Mouse (Mus musculus): Measurements from ENCODE around the gene Maco1. TPM values are rescaled to one million over a fixed set of nuclear protein-coding genes. Genes with fewer than 3 reads are reported as not detected.

The Maco1 gene
- polyA plus RNA-seq, 1 experiment from 2014 or later = 39.9 TPM

GRCm38 (mm10) chr4:134813406-134814228, 39.5 kb downstream of the Maco1 start:
- Histone ChIP-seq H3K4me2 (no peak overlapping the region), H3K9me3 (no peaks in the 10 kb centered on the region), H3K27ac (no peak overlapping the region), H3K9ac (no peak overlapping the region), H3K36me3 (peaks cover 40% of the 10 kb centered on the region), H3K4me3 (no peak overlapping the region), H3K4me1 (peaks cover 10% of the 10 kb centered on the region), H3K27me3 (no peaks in the 10 kb centered on the region)
- WGBS = 85% methylated on average over 17 of the region's 17 CpGs
- ATAC-seq (ENCODE audit: borderline replicate concordance, extremely low read depth, low FRiP score, low TSS enrichment) = no peak

DNA sequence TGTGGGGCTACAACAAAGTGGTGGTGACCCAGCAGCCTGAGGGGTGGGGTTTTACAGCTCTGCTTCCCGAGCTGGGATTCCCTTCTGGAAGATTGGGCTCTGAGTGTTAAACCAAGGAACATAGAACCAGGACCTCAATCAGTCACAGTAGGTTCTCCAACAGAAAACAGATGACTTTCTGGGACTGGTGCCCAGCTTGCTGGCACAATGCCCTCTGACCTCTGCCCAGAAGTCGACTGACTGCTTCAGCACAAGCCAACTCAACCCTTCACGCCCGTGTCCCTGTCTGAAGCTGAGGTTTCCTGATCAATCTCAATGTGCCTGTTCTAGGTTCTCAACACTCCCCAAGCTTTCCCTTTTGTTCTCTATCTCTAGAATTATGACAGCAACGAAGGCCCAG, 48.4 kb downstream of the Maco1 start:
- Histone ChIP-seq H3K9ac (no peak overlapping the region), H3K27me3 (no peaks in the 10 kb centered on the region), H3K36me3 (peaks cover 57% of the 10 kb centered on the region), H3K27ac (no peak overlapping the region), H3K4me1 (0 out of 2 replicates have a peak, but pooled peaks cover 9% of the 10 kb centered on the region), H3K9me3 (no peaks in the 10 kb centered on the region), H3K4me2 (no peak overlapping the region), H3K4me3 (no peak overlapping the region)
- WGBS = 49% methylated on average over 5 of the region's 5 CpGs
- no peak for ATAC-seq (ENCODE audit: borderline replicate concordance, extremely low read depth, low FRiP score, low TSS enrichment)

DNA sequence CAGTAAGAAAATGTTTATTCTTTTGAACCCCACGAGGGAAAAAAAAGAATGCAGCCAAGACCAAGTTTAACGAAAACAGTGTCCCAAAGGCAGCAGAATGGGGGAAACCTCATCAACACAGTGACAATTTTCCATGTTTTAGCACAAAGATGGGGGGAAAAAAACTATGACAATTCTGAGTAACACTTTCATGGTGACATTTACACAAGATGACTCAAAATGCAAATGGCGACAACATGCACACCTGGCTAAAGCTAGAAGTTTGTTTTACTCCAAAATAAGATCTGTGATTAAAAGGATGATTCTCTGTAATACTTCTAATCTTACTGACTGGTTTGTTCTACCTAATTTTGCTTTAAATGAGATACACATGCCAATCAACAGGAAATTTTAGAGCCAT, 50.4 kb downstream of the Maco1 start:
- H3K27me3 ChIP-seq = no peaks in the 10 kb centered on the region
- no peaks in the 10 kb centered on the region for H3K9me3 ChIP-seq
- peaks cover 42% of the 10 kb centered on the region for H3K36me3 ChIP-seq
- 59% methylated on average over 3 of the region's 3 CpGs for WGBS
- H3K4me3 ChIP-seq = no peak overlapping the region
- no peak for ATAC-seq (ENCODE audit: borderline replicate concordance, extremely low read depth, low FRiP score, low TSS enrichment)
- no peak overlapping the region for H3K27ac ChIP-seq
- H3K9ac ChIP-seq = no peak overlapping the region
- H3K4me1 ChIP-seq = 0 out of 2 replicates have a peak, but pooled peaks cover 10% of the 10 kb centered on the region
- H3K4me2 ChIP-seq = no peak overlapping the region

DNA sequence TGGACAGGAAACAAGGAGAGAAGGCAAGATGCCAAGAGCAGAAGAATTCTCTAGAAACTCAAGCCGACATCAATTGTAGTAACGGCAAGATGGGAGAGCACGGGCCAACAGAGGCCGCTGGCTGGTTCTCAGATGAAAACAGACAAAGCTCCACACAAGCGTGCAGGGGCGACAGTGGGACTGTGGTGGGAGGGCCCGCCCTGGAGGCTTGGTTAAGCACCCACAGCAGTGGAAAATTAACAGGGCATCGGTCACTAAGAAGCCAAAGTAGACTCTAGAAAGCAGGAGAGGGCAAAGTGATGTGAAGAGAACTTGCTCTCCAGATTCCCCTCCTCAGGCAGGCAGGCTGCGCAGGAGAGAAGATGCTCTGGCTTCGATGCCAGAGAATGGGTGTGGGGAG, 51.0 kb downstream of the Maco1 start:
- WGBS = 84% methylated on average over 10 of the region's 10 CpGs
- ATAC-seq (ENCODE audit: borderline replicate concordance, extremely low read depth, low FRiP score, low TSS enrichment) = no peak
- H3K27me3 ChIP-seq = no peaks in the 10 kb centered on the region
- H3K4me1 ChIP-seq = peaks cover 16% of the 10 kb centered on the region
- H3K36me3 ChIP-seq = peaks cover 42% of the 10 kb centered on the region
- H3K9me3 ChIP-seq = no peaks in the 10 kb centered on the region
- no peak overlapping the region for H3K27ac ChIP-seq
- H3K4me2 ChIP-seq = no peak overlapping the region
- no peak overlapping the region for H3K9ac ChIP-seq
- no peak overlapping the region for H3K4me3 ChIP-seq

DNA sequence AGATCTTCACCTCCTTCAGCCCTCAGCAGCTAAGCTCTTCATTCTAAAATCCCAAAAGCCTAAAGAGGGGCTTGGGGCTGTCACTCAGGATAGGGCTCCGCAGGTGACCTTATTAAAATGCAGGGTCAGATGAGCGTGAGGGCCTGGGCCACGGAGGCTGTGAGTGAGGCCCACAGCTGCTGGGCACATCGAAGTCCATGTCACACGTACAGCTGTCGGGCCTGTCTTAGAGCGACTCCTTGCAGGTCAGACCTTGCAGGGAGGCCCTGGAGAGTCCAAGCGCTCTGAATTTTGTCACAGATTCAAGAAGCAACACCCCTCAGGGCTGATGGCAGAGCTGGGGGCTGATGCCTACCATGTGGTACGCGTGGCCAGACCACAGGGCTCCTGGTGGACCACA, 52.5 kb downstream of the Maco1 start:
- H3K27ac ChIP-seq = no peak overlapping the region
- peaks cover 28% of the 10 kb centered on the region for H3K4me1 ChIP-seq
- H3K36me3 ChIP-seq = peaks cover 31% of the 10 kb centered on the region
- H3K4me3 ChIP-seq = no peak overlapping the region
- no peaks in the 10 kb centered on the region for H3K9me3 ChIP-seq
- H3K27me3 ChIP-seq = no peaks in the 10 kb centered on the region
- ATAC-seq (ENCODE audit: borderline replicate concordance, extremely low read depth, low FRiP score, low TSS enrichment) = no peak
- no peak overlapping the region for H3K9ac ChIP-seq
- no peak overlapping the region for H3K4me2 ChIP-seq
- 74% methylated on average over 10 of the region's 10 CpGs for WGBS

DNA sequence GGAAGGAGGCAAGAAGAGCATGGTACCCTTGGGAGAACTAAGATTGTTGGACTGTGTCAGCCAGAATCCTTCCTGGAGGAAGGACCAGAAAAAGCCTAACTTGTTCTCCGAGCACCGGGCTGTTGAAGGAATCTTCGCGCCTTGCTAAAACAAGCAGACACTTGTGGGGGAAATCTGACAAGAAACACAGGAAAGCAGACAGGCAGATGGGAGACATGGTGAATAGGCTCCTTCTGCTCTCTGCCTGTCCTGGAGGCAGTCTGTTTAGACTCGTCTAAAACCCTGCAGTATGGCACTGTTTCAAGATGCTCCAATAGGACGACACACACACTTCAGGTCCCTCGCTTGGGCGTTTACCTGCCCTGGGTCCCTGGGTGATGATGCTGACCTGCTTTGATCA, 53.0 kb downstream of the Maco1 start:
- H3K4me2 ChIP-seq = no peak overlapping the region
- no peak overlapping the region for H3K27ac ChIP-seq
- peaks cover 24% of the 10 kb centered on the region for H3K4me1 ChIP-seq
- H3K9ac ChIP-seq = no peak overlapping the region
- H3K9me3 ChIP-seq = no peaks in the 10 kb centered on the region
- H3K36me3 ChIP-seq = peaks cover 25% of the 10 kb centered on the region
- no peak for ATAC-seq (ENCODE audit: borderline replicate concordance, extremely low read depth, low FRiP score, low TSS enrichment)
- 55% methylated on average over 8 of the region's 8 CpGs for WGBS
- H3K27me3 ChIP-seq = no peaks in the 10 kb centered on the region
- H3K4me3 ChIP-seq = no peak overlapping the region

DNA sequence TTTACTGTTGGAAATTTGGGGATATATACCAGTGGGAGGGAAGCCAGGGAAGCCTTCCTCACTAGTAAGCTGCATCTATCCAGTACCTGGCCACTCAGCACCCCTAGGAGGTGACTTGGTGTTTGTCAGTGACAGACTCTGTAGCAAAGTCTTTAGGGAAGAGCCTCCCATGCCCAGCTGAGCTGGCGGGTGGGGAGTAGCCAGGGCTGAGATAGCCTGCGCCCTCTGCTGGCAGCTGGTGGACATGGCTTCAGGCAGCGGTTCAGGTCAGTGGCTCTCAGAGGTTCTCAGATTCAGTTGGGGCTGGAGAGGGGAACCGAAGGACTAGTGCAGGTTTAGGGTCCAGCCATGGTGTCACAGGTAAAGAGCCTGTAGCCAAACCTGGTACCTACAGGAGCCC, 53.9 kb downstream of the Maco1 start:
- Histone ChIP-seq H3K27ac (no peak overlapping the region), H3K4me3 (no peak overlapping the region), H3K27me3 (no peaks in the 10 kb centered on the region), H3K9ac (no peak overlapping the region), H3K4me2 (no peak overlapping the region), H3K4me1 (peaks cover 19% of the 10 kb centered on the region), H3K36me3 (peaks cover 18% of the 10 kb centered on the region; the same call in 1 of the 2 replicates), H3K9me3 (no peaks in the 10 kb centered on the region)
- peak; percentile 29; the same call in 1 of the 2 replicates for ATAC-seq (ENCODE audit: borderline replicate concordance, extremely low read depth, low FRiP score, low TSS enrichment)
- WGBS = 6% methylated on average over 4 of the region's 4 CpGs

DNA sequence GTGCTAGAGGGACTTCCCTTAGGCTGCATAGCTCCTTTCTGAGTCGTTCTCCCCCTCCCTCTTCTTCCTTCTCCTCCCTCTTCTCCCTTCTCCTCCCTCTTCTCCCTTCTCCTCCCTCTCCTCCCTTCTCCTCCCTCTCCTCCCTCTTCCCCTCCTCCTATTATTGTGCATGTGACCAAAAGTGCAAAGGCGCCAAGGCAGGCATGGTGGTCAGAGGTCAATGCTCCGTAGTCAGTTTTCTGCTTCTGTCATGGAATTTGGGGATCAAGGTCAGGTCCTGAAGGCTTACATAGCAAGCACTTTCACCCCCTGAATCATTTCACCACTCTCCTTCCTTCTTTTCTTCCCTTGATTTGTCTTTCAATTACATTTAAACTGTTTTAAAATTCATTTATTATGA, 54.3 kb downstream of the Maco1 start:
- Histone ChIP-seq H3K4me3 (no peak overlapping the region), H3K36me3 (peaks cover 17% of the 10 kb centered on the region; the same call in 1 of the 2 replicates), H3K27me3 (no peaks in the 10 kb centered on the region), H3K27ac (no peak overlapping the region), H3K4me2 (no peak overlapping the region), H3K9ac (no peak overlapping the region), H3K4me1 (peaks cover 19% of the 10 kb centered on the region), H3K9me3 (no peaks in the 10 kb centered on the region)
- ATAC-seq (ENCODE audit: borderline replicate concordance, extremely low read depth, low FRiP score, low TSS enrichment) = no peak
- 40% methylated on average over 3 of the region's 3 CpGs for WGBS

- H3K9ac ChIP-seq = no peak overlapping the region
- no peak overlapping the region for H3K27ac ChIP-seq
- peaks cover 8% of the 10 kb centered on the region; the same call in 1 of the 2 replicates for H3K36me3 ChIP-seq
- no peaks in the 10 kb centered on the region for H3K9me3 ChIP-seq
- WGBS = 61% methylated on average over 6 of the region's 6 CpGs
- H3K27me3 ChIP-seq = no peaks in the 10 kb centered on the region
- H3K4me1 ChIP-seq = peaks cover 19% of the 10 kb centered on the region
- no peak overlapping the region for H3K4me2 ChIP-seq
- no peak for ATAC-seq (ENCODE audit: borderline replicate concordance, extremely low read depth, low FRiP score, low TSS enrichment)
- H3K4me3 ChIP-seq = no peak overlapping the region
These were observed 55.5 kb downstream of the Maco1 start for GRCm38 (mm10) chr4:134797621-134798020.

- no peak overlapping the region for H3K27ac ChIP-seq
- no peak overlapping the region for H3K4me2 ChIP-seq
- no peaks in the 10 kb centered on the region for H3K27me3 ChIP-seq
- no peak overlapping the region for H3K9ac ChIP-seq
- ATAC-seq (ENCODE audit: borderline replicate concordance, extremely low read depth, low FRiP score, low TSS enrichment) = 0 out of 2 replicates have a peak, but pooled peaks have one; percentile 40
- 15% methylated on average over 7 of the region's 7 CpGs for WGBS
- no peaks in the 10 kb centered on the region for H3K9me3 ChIP-seq
- no peaks in the 10 kb centered on the region; the same call in 1 of the 2 replicates for H3K36me3 ChIP-seq
- H3K4me3 ChIP-seq = no peak overlapping the region
- peaks cover 19% of the 10 kb centered on the region for H3K4me1 ChIP-seq
These were observed 56.4 kb downstream of the Maco1 start for GRCm38 (mm10) chr4:134796581-134797361.

DNA sequence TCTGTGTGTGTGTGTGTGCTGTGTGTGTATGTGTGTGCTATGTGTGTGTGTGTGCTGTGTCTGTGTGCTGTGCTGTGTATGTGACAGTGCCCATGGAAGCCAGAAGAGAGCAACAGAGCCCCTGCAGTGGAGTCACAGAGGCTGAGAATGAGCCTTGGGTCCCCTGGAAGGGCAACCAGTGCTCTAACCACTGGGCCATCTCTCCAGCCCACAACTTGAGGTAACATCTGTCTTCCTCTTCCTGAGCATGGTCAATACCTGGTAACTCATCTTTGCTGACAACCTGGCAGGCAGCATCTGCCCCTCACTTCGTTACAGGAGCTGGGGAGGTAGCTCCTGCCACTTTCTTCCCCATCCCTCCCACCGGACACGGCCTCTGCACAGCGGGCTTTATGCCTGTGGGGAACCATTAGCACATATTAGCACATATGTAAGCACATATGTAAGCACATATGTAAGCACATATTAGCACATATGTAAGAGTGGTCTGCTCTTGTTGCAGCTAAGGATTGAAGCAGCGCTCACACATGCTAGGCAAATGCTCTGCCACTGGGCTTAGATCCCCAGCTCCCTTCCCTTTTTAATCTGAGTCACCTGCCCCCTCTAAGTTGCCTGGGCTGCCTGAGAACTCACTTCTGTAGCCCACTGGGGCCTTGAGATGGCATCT, 57.2 kb downstream of the Maco1 start:
- Histone ChIP-seq H3K27ac (no peak overlapping the region), H3K4me3 (no peak overlapping the region), H3K9ac (no peak overlapping the region), H3K36me3 (no peaks in the 10 kb centered on the region), H3K9me3 (no peaks in the 10 kb centered on the region), H3K4me1 (peaks cover 19% of the 10 kb centered on the region), H3K27me3 (no peaks in the 10 kb centered on the region), H3K4me2 (no peak overlapping the region)
- WGBS = 72% methylated on average over 5 of the region's 5 CpGs
- no peak for ATAC-seq (ENCODE audit: borderline replicate concordance, extremely low read depth, low FRiP score, low TSS enrichment)

All from lung, embryonic 15.5 days (tissue).